Mouse (Mus musculus) bone marrow macrophage, adult 2 months (primary cell): Measurements from ENCODE around the gene Plekhb1. TPM values are rescaled to one million over a fixed set of nuclear protein-coding genes. Genes with fewer than 3 reads are reported as not detected.

Experiments used
- H3K27ac ChIP-seq: 2 replicates; pipeline ENCODE4 v1.5.1; 2012; ENCODE audit warnings: low read depth, low read length; ENCODE audit not compliant: insufficient read depth
- H3K4me1 ChIP-seq: 2 replicates; pipeline ENCODE4 v1.6.1; 2012; ENCODE audit warnings: low read length; ENCODE audit not compliant: control insufficient read depth, insufficient read depth
- H3K4me3 ChIP-seq: 2 replicates; pipeline ENCODE4 v1.5.1; 2012; ENCODE audit warnings: mild to moderate bottlenecking, low read length, moderate library complexity; ENCODE audit not compliant: insufficient read depth
- CTCF ChIP-seq: IDR thresholded peaks from 2 replicates; pipeline ENCODE4 v1.5.1; 2012; ENCODE audit warnings: low read depth, mild to moderate bottlenecking, low read length, moderate library complexity
- POLR2A ChIP-seq: IDR thresholded peaks from 2 replicates; pipeline ENCODE4 v1.6.1; 2012; ENCODE audit warnings: mild to moderate bottlenecking, low read depth, low read length, borderline replicate concordance
- polyA plus RNA-seq: library from polyadenylated mRNA; stranded (reverse); fragments of >200 nt; gene quantifications from 2 replicates; pipeline ENCODE4 v1.2.4, GENCODE M21; 2012; ENCODE audit not compliant: missing spikeins, insufficient read depth, insufficient read length

Gene Plekhb1
- polyA plus RNA-seq, 1 experiment, result not detected

DNA sequence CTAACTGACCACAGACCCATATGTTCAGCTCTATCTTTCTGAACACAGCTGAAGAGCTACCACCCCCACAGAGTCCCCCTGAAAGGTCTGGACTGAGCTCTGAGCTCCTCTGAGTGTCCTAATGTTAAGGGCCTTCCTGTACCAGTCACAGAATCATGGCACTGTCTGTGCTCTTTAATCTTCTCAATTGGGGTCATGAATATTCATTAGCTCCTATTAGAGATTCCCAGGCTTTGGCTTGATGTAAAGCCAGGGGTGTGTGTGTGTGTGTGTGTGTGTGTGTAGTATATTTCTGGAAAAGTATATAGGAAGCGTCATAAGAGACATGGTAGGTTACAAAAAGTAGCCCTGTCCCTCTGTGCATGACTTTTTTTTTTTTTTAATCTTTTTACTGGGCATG is 21.0 kb upstream of the Plekhb1 start:
- Histone ChIP-seq H3K4me1 (no peaks in the 10 kb centered on the region), H3K27ac (no peak overlapping the region), H3K4me3 (no peak overlapping the region)
- no peak for TF ChIP-seq CTCF
- TF ChIP-seq POLR2A, result no peak

DNA sequence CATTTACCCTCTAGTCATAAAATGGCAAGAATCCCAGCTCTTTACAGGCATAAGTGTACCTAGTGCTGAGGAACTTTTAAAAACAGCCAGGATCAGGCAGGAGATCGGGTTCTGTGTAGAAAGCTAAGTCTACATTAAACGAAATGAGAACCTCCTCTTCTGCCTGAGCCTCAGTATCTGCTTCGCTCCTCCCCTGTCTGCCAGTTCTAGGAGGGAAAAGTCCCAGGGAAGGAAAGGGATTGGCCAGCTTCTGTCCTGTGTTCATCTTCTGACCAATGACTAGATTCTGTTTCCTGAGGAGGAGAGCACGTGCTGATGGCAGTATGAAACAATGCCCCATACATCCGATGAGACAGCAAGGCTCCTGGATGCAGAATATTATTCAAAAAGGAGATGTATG is 18.9 kb upstream of the Plekhb1 start:
- TF ChIP-seq CTCF, result no peak
- TF ChIP-seq POLR2A, result no peak
- no peak overlapping the region for H3K4me3 ChIP-seq
- H3K27ac ChIP-seq, result no peak overlapping the region
- no peaks in the 10 kb centered on the region for H3K4me1 ChIP-seq

GRCm38 (mm10) chr7:100678948-100679880 is 17.0 kb upstream of the Plekhb1 start:
- no peak overlapping the region for H3K4me3 ChIP-seq
- no peak overlapping the region for H3K27ac ChIP-seq
- H3K4me1 ChIP-seq, result no peaks in the 10 kb centered on the region
- no peak for TF ChIP-seq CTCF
- no peak for TF ChIP-seq POLR2A

DNA sequence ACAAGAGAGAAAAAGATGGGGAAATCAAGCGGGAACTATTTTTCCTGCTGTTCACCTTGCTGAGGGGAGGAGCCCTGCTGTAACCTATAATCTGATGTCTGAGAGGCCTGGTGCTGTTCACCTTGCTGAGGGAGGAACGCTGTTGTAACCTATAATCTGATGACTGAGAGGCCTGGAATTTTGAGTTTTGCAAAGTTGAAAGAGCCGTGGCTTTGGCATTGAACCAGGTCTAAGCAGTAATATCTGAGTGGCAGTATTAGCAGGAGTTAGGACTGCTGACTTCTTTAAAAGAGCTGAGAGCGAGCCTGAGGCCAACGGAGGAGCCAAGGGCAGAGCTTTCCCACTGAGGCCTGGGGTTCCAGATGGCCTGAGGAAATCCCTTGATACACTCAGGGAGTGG is 15.8 kb upstream of the Plekhb1 start:
- Histone ChIP-seq H3K27ac (no peak overlapping the region), H3K4me1 (no peaks in the 10 kb centered on the region), H3K4me3 (no peak overlapping the region)
- TF ChIP-seq POLR2A, result no peak

DNA sequence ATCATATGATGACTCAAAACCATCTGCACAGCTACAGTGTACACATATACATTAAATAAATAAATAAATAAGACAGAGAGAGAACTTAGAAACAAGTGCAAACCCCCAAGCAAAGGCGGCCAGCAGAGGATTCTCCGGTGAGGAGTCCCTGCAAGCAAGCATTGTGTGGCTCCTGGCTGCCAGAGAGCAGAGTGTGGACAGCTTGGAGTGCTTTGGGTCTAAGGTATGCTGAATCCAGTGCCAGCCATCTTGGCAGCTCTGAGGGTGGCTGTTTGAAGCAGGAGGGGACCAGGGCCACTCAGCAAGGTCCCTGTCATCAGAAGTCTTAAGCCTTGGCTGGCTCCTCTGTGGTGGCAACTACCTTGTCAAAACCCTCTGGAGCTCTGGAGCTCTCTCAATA is 12.7 kb upstream of the Plekhb1 start:
- Histone ChIP-seq H3K27ac (no peak overlapping the region), H3K4me1 (no peaks in the 10 kb centered on the region), H3K4me3 (no peak overlapping the region)
- TF ChIP-seq POLR2A (no peak), CTCF (no peak)

GRCm38 (mm10) chr7:100673452-100673851 is 11.2 kb upstream of the Plekhb1 start:
- H3K4me3 ChIP-seq, result no peak overlapping the region
- no peak overlapping the region for H3K27ac ChIP-seq
- no peaks in the 10 kb centered on the region for H3K4me1 ChIP-seq
- TF ChIP-seq CTCF (no peak), POLR2A (no peak)

DNA sequence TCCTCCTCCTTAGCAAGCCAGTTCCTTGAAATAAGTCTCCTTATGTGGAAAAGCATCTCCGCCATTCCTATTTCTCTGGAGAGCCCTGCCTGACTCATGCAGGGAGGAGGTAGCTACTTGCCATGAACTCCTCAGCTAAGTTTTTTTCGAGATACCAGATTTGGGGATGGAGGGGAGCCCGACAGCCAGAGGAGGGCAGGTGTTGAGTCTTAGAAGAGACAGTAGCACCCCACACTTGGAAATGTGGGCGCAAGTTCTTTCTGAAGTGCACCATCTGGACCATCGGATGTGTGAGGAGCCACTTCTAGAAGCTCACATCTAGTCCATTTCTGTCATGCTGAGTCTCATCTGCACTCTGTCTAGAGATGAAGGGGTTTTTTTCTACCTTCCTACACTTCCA is 8.4 kb upstream of the Plekhb1 start:
- TF ChIP-seq POLR2A (no peak), CTCF (no peak)
- Histone ChIP-seq H3K4me3 (no peak overlapping the region), H3K4me1 (no peaks in the 10 kb centered on the region), H3K27ac (no peak overlapping the region)

- Histone ChIP-seq H3K4me1 (peaks cover 13% of the 10 kb centered on the region), H3K27ac (no peak overlapping the region), H3K4me3 (no peak overlapping the region)
- TF ChIP-seq CTCF (no peak), POLR2A (no peak)
Observed at GRCm38 (mm10) chr7:100663729-100664304, 1.6 kb upstream of the Plekhb1 start.

GRCm38 (mm10) chr7:100663190-100663589 is 976 bp upstream of the Plekhb1 start:
- Histone ChIP-seq H3K4me1 (peaks cover 13% of the 10 kb centered on the region), H3K4me3 (no peak overlapping the region)
- TF ChIP-seq POLR2A (no peak), CTCF (peak; percentile 85)

GRCm38 (mm10) chr7:100661264-100661663 is 950 bp downstream of the Plekhb1 start:
- Histone ChIP-seq H3K27ac (no peak overlapping the region), H3K4me1 (peaks cover 13% of the 10 kb centered on the region), H3K4me3 (no peak overlapping the region)
- no peak for TF ChIP-seq POLR2A
- no peak for TF ChIP-seq CTCF

More at GRCm38 (mm10) chr7:100663190-100663589, 976 bp upstream of the Plekhb1 start:
- no peak overlapping the region for H3K27ac ChIP-seq
